Mouse (Mus musculus): ENCODE data around the gene Crat. TPM values are rescaled to one million over a fixed set of nuclear protein-coding genes. Genes with fewer than 3 reads are reported as not detected.
A peak's percentile ranks its signal among the peaks of the same experiment; 100 is the strongest.
"Not testable (repeated sequence)": the region's sequence is repeated elsewhere in the genome, so short reads cannot be mapped to it uniquely, and the experiment has no call there.

Crat gene
- total RNA-seq, 2 experiments from 2014 or later = 229 to 241 TPM

DNA sequence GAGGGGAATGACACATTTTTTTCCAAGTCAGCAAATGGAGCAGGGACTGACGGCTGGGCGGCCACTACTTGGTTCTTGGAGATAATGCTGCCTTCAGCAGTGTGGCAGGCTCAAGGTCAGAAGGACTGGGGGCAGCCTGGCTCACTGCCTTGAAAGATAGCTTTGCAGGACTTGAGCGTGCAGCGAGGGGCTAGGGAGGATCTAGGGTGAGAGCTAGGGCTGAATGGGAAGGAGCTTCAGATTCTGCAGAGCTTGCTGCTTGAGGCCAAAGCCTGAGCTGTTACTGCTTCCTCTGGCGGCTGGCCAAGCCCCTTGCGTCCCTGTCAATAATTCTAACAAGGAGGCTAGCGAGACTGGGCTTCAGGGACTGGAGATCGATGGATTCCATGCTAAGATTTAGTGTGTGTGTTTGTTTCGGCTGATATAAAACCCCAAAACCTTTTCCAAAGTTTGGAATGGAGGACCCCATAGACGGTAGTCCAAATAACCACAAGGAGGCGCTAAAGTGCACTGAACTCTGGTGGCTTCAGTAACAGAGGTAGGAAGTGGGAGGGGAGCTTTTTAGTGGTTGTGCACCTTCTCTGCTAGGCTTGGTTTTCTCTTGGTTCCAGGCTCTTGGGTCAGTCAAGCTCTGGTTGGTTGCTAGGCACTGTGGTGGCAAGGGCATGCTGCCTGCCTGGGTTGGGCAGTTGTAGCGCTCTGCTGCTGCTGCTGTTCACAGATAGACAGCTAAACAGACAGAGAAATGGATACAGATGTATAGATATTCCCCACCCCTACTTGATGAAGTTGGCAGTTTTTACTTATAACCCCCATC is 25.3 kb upstream of the Crat start:
- peak in 1 of 2 experiments; percentile 77 for DNase-seq (ENCODE audit: low spot score in 2 of 2)

DNA sequence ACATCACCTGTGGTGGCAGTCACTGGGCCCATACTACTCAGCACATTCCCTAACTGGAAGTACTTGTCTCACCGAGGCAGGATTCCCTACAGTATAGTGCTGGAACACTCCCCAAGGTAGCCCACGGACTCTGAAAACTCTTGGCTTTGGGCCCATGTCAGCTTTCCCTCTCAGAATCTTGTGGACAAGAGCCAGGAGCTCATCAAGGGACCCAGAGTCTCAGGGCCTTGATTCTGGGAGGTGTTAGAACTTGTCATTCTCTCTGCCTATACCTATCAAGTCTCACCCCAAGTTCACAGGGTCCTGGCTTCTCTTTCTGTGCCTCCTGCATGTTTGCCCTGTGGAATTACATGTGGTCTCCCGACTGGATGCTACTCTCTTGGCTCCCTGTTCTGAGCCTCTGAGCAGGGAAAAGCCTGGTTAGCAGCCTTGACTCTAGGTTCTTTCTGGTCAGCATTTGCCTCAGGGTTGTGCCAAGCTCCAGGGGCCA is 24.6 kb upstream of the Crat start:
- DNase-seq (ENCODE audit: low spot score in 2 of 2) = no peak

DNA sequence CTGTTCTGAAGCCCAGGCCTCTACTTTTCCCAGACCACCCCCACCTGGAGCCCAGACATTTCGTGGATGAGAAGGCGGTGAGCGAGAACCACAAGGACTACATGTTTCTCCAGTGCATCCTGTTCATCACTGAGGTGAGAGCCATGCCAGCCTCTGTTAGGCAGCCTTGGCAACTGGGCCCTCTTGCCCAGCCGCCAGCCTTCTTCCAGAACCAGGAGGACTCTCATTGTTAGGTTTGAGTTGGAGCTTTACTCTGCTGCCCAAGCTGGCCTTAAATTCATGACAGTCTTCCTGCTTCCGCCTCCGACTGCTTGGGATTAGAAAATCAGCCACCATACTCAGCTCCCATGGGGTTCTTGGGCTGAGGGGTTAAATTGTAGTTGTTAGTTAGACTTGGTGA is 24.0 kb upstream of the Crat start:
- no peak for DNase-seq (ENCODE audit: low spot score in 2 of 2)

DNA sequence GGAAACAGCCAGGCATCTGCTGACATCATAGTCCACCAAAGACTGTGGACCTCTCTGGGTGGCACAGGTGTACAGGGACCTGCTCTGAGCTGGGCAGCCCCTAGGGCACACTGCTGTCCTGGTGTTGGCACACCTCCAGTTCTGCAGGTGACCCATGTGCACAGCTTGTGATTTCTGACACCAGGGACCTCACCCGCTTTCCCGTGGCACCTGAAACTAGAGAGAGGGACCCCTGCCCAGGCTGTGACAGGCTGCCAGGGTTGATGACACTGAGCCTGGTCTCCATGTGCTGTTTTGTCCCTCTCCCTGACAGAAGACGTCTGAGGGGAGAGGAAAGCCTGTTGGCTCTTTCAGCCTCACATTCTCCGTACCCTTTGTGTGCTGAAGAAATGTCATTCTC is 22.2 kb upstream of the Crat start:
- DNase-seq (ENCODE audit: low spot score in 2 of 2) = no peak

DNA sequence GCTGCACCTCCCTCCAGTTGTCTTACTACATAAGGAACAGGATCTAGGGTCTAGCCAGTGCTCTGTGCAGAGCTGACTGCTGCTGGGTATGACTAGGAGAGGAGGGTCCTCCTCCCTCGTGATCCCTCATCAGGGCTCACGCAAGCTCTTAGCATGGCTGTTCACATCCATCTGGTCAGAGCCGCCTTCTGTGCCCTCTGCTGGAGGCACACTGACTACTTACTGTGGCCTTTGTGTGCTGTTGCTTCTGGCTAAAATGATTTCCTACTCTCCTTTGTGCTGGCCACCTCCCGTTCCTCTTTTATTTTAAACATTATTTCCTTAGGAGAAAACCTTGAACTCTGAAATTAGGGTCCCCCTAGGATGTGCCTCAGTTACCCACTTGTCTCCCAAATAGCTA is 21.2 kb upstream of the Crat start:
- no peak for DNase-seq (ENCODE audit: low spot score in 2 of 2)

DNA sequence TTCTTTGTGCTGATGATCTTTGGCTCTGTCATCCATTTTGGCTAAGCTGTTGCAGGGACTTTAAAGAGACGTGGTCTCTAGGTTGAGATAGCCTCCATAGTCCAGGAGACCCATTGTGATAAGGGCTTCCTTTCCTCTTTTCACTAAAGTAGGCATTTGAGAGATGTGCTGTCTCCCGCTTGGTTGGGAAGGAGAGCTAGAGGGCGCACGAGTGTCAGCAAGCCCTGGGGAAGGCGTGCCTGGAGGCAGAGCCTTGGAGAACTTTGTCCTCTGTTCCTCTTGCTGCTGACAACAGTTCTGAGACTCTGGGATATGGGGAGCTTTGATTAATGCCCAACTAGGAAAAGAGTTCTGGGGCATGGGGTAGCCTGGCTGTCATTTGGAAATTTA is 20.5 kb upstream of the Crat start:
- DNase-seq (ENCODE audit: low spot score in 2 of 2) = no peak

- DNase-seq (ENCODE audit: low spot score in 2 of 2) = peak in 1 of 2 experiments; percentile 69
Observed at GRCm38 (mm10) chr2:30435326-30436155, 19.9 kb upstream of the Crat start.

DNA sequence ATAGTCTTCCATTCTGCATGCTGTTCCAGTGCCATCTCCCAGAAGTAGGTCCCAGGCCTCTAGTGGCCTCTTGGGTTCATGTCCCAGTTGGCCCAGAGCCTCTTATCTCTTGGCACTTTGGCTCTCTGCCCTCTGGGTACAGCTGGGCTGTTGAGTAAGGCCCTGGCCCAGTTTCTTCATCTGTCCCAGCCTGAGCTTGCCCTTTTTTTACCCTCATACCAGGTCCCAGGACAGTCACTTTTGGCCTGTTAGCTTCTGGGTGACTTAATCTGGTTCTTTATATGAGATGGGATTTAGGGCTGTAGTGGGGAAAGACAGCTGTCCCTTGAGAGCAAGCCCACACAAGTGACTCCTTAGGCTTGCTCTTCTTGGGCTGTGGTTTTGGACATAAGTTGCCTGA is 13.5 kb upstream of the Crat start:
- no peak for DNase-seq (ENCODE audit: low spot score in 2 of 2)

DNA sequence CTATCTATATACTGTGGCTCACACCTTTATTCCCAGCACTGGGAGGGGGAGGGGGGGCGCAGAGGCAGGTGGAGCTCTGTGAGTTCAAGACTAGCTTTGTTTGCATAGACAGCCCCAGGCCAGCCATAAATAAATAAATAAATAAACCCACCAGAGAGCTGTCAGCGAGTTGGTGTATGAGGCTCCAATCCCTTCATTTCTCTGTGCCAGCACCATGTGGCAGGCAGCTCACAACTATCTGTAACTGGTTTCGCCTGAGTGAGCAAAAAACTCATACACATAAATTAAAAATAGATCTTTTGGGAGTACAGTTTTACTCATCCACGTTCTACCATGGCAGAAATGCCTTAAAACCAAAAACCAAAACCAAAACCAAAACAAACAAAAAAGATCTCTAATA is 5.8 kb upstream of the Crat start:
- no peak for DNase-seq (ENCODE audit: low spot score in 2 of 2)

DNA sequence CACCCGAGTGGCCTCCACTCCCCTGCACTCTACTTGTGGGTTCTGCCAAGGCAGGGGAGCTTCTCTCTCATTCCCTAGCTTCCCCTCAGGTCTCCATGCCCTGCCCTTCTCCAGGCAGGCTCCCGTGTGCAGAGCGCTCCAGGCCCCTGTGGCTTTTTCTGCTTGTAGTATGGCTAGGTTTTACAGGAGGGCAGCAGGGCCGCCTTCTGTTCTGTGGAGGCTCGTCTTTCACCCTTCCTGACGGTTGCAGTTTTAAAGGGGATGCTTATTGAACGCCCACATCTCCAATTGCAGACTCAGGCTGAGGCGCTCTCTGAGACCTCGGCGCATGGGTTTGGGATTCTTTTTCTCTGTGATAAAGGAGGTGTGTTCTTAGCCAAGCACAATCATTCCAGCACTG is 3.5 kb upstream of the Crat start:
- no peak for DNase-seq (ENCODE audit: low spot score in 2 of 2)

DNA sequence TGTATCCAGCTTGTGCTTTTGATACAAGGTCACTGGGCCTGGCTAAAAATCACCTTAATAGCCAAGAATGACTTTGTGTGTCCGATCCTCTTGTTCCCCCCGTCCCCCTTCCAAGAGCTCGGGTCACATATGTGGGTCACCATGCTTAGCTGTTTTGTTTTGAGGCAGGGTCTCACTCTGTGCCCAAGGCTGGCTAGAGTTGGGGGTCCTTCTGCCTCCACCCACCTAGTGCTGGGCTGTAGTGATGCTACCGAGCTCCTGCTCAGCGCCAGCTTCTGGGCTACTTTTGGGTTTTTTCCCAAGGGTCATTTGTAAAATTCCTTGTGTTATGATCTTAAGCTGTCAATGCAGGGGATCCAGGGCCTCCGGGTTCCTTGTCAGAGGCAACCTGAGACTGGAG is 2.6 kb upstream of the Crat start:
- no peak for DNase-seq (ENCODE audit: low spot score in 2 of 2)

GRCm38 (mm10) chr2:30417595-30418165 is 2.1 kb upstream of the Crat start:
- no peak for DNase-seq (ENCODE audit: low spot score in 2 of 2)

DNA sequence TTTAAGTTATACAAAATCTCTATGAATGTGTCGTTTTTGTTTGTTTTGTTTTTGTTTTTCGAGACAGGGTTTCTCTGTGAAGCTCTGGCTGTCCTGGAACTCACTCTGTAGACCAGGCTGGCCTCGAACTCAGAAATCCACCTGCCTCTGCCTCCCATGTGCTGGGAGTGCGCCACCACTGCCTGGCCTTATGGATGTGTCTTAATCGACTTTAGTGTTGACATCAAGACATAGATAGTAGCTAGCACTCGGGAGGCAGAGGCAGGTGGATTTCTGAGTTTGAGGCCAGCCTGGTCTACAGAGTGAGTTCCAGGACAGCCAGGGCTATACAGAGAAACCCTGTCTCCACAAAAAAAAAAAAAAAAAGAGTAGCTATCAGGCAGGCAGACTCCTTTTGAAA is 1.5 kb upstream of the Crat start:
- not testable (repeated sequence) for DNase-seq (ENCODE audit: low spot score in 2 of 2)

GRCm38 (mm10) chr2:30416649-30416965 is 994 bp upstream of the Crat start:
- DNase-seq (ENCODE audit: low spot score in 2 of 2) = no peak

DNA sequence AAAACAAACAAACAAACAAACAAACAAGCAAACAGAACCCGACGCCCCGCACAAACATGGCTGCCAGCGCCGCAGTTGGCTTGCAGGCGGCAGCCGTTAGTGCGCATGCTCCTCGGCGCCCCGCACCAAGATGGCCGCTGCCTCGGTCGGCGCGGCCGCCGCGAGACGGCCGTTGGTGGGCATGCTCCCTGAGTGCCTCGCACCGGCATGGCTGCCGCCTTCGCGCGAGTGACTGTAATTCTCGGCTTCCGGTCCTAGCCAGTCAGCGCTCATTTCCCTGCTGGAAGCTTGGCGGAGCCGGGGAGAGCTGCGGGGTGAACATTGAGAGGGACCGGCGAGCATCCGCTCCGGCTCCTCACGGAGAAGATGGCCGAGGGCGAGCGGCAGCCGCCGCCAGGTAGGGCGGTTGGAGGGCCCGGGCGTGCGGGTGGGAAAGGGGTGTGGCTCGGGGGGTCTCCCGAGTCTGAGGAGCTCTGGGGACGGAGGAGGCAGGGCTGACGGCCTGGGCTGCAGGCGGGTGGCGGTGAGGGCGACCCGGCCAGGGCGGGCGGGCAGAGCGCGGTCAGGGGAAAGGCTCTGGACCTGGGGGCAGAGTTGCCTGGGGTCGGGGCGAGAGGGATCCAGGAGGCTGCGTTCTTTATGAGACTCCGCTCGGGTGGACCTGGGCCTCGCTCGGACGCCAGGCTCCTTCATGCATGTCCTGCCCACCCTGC is 479 bp upstream of the Crat start, which contains the start of gene Ptpa:
Gene Ptpa (plus strand): TSS at position 104 of the 713 bp plus-strand sequence.
- peak; percentile 83 to 94 for DNase-seq (ENCODE audit: low spot score in 2 of 2)

DNA sequence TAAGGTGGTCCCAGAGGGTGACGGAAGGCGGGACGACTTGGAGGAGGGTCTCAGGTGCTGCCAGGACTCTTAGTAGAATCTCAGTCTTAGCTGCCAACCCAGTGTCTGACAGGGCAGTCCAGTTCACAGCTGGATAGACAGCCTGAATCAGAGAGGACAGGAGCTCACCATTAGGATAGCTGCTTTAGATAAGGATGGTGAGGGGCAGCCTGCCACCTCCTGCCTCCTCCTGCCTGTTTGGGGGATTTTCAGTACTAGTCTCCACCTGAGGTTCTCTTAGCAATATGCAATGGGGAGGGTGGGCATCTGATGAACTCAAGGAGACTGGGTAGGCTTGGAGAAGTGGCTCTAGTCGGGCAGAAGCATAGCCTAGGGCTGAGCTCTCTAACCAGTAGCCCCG is 932 bp downstream of the Crat start:
- DNase-seq (ENCODE audit: low spot score in 2 of 2) = no peak

DNA sequence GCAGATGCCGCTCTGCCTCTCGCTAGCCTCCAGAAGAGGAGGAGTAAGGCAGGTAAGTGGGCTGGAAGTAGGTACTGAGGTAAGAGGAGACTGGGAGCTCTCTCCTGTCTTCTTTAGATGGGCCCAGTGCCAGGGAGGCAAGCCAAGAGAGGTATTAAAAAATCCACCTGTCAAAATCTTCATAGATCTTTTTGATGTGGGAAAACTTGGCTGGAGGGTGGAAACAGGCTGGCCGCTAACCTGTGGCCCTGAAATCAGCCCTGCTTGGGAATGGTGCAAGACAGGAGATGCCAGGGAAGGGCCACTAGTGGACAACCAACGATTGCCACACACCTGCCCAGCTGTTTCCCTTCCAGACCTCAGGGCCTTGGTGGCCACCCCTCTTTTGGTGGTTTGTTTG is 1.5 kb downstream of the Crat start:
- no peak for DNase-seq (ENCODE audit: low spot score in 2 of 2)

DNA sequence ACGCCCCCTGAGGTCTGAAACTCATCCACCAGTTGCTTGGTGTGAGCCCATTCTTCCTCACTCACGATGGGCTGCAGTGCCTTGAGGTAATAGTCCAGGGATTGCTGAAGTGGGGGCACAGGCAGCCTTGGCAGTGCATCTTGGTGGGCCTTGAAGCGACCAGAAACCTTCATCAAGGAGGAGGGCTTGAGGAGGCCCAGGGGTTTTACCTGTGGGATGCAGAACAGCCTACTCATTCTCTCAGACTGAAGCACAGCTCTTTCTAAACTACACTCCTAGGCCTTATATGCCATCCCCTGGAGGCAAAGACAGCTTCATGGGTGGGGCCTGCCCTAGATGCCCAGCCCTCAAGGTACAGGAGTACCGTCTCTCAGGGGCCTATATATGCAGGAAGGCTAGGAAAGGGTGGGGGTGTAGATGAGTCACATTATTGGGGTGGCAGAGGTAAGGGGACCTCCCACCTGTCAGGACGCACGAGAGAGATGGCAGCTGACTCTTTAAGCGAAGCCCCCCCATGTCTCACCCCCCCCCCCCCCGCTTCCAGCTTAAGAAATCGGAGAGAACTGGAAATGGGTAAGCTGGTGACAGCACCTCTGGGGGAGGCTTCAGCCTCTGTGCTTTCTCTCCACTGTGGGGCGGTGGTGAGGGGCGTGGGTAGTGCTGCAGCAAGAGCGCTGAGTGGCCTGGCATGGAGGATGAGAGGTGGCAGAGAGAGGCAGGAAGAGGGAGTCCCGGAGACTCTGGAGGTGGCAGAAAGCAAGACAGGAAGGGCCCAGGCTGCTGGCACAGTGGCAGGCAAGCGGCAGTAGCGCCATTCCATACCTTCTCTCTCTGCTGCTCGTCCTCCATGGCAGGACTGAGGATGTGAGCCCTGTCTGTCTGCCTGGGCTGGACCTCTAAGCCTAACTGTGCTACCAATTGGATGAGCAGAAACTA is 2.3 kb downstream of the Crat start:
- no peak for DNase-seq (ENCODE audit: low spot score in 2 of 2)

- DNase-seq (ENCODE audit: low spot score in 2 of 2) = no peak
Observed at GRCm38 (mm10) chr2:30409454-30410176, 6.0 kb downstream of the Crat start.
